Mouse (Mus musculus) adrenal gland, adult (tissue): ENCODE measurements around the gene Krtap31-1.
"Not testable (repeated sequence)": the region's sequence is repeated elsewhere in the genome, so short reads cannot be mapped to it uniquely, and the experiment has no call there.

ENCODE experiments used
- DNase-seq, 2 experiments: peaks; one replicate each; pipeline ENCODE4 v3.0.0; 2022 to 2023; ENCODE audit warnings: low spot score in 1 of 2; ENCODE audit not compliant: inconsistent age in 2 of 2

The Krtap31-1 gene

GRCm38 (mm10) chr11:99907620-99908019, at the start of gene Krtap31-1:
Krtap31-1 (plus strand) TSS chr11:99907920.
- DNase-seq, result no peak

DNA sequence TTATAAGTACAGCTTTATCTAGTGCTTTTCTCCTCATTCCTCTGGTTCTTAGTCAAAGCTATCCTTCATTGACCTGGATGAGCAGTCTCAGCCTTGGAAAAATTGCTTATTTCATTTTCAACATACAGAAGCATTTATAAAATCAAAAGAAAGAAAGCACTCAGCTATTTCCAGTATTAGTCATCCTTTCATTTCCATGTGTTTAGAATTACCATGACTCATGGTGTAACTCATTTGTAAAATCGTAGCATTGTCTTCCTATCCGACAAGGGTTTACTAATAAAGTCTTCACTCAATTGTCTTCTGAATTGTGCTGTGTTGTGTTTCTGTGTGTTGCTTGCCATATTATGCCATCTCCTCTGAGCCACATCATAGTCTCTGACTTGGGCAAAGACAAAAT, 49.0 kb upstream of the Krtap31-1 start:
- DNase-seq, result no peak

DNA sequence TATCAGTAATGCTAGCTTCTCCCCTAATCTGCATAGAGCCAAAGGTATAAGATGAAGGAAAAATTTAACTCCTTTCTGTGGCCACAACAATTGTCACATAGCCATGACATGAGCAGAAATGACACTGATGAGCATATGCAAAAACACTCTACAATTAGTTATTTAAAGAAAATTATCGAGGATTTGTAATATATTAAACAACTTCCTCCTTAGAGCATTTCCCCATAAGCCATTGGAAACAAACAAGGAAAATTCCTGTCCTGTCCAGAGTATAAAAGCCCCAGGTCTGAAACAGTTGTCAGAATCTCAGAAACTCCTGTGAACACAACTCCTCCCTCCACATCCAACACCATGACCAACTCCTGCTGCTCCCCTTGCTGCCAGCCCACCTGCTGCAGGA, 43.5 kb upstream of the Krtap31-1 start, which contains the start of gene Gm11559:
Gene Gm11559 (plus strand): TSS at position 301 of the 400 bp plus-strand sequence.
- not testable (repeated sequence) for DNase-seq

DNA sequence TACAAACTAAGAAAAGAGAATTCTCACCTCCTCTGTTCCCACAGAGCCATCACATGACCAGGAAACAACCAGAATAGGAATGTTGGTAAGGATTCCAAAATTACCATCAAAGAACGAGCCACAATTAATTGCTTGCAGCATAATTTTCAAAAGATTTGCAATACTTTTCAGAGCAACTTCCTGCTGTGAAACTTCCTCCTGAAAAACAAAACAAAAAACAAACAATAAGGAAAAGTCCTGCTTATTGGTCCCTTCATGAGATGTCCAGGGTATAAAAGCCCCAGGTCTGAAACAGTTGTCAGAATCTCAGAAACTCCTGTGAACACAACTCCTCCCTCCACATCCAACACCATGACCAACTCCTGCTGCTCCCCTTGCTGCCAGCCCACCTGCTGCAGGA, 34.6 kb upstream of the Krtap31-1 start, which contains the start of gene Krtap9-1:
Gene Krtap9-1 (plus strand): TSS at position 301 of the 400 bp plus-strand sequence.
- DNase-seq, result not testable (repeated sequence)

DNA sequence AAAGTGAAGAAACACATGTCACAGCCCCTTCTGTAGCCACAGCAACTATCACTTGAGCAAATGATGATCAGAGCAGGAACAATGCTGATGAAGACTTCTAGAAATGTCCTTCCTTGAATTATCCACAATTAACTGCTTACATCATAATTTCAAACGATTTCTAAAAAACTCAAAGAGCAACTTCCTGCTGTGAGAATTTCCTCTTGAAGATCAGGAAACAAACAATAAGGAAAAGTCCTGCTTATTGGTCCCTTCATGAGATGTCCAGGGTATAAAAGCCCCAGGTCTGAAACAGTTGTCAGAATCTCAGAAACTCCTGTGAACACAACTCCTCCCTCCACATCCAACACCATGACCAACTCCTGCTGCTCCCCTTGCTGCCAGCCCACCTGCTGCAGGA, 28.8 kb upstream of the Krtap31-1 start, which contains the start of gene Gm11567:
Gene Gm11567 (plus strand): TSS at position 301 of the 400 bp plus-strand sequence.
- not testable (repeated sequence) for DNase-seq

DNA sequence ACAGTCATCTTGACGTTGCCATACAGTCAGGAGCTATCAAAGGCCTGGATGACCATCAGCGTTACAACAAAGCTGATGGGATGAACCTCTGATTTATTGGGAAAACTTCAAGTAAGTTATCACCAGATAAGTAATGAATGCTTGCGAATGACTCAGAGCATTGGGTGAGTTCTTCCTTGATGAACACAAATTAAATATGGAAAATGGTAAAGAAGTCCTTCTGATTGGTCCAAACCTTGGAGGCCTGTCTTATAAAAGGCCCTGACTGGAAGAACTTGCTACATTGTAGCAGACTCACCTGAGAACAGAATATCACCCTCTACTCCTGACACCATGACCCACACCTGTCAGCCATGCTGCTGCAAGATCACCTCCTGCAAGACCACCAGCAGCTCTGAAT, 6.7 kb downstream of the Krtap31-1 start, which contains the start of gene Gm11565:
Gene Gm11565 (plus strand): TSS at position 301 of the 400 bp plus-strand sequence.
- no peak for DNase-seq

DNA sequence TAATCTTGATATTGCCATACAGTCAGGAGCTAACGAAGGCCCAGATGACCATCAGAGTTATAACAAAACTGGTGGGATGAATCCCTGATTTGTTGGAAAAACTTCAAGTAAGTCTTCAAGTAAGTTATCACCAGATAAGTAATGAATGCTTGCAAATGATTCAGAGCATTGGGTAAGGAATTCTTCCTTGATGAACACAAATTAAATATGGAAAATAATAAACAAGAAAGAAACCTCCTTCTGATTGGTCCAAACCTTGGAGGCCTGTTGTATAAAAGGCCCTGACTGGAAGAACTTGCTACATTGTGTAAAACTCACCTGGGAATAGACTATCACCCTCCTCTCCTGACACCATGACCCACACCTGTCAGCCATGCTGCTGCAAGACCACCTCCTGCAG, 28.3 kb downstream of the Krtap31-1 start, which contains the start of gene Krtap31-2:
Gene Krtap31-2 (plus strand): TSS at position 301 of the 400 bp plus-strand sequence.
- DNase-seq, result no peak

DNA sequence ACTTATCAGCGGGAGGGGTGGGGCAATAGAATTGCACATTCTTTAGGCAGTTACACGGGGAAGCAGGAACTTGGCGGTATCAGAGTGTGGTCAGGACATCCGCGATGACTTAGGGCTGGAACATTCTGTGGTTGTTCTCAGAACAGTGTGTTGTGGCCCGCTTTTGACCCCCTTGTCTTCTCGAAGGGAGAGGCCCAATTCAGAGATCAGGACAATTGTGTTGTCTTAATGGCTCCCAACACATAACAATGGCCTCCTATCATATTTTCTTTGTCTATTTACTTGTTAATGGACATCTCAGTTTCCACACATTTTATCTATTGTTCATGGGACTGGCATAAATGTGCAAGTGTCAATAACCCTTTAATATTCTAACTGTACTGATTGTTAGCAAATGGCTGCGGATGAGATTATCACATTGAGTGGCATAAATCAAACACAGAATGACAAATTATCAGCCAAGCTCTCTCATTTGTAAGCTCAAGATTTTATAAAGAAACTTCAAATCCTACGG, 30.1 kb downstream of the Krtap31-1 start:
- DNase-seq, result no peak

DNA sequence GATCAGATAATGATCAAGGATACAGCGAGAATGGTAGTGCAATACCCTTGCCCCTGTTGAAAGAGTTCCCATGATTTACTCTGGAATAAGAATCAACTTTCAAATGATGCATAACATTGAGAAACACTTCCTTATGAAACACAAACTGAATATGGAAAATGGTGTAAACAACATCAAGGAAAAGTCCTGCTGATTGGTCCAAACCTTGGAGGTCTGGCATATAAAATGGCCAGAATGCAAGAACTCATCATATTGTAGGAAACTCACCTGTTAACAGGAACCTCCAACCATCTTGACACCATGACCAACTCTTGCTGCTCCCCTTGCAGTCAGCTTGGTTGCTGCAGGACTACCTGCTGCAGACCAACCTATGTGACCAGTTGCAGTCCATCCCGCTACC, 40.5 kb downstream of the Krtap31-1 start, which contains the start of gene Krtap9-5:
Gene Krtap9-5 (plus strand): TSS at position 301 of the 400 bp plus-strand sequence.
- no peak for DNase-seq
